ENCODE assay signal across 8 mouse cellular contexts in the genomic region with DNA sequence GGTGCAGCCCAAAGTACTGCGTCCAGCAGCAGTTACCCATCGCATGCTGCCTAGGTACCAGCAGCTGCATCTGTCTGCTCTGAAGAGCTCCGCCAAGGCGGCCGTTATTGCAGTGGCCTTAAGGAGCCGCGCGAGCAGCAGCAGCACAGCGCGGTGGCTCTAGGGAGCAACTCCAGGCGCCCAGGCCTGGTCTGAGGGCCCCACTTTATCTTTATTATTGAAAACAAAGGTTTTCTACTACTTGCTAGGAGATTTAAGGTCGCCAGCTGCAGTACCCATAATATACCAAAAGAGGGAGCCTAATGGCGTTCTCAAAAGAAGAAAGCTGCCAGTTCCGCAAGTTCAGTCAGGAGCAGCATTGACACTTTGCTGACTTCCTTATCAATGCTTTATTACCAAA. TPM values are rescaled to one million over a fixed set of nuclear protein-coding genes. Genes with fewer than 3 reads are reported as not detected.
DNase-seq lines count a peak whose midpoint lies in the region; ATAC-seq and TF ChIP-seq lines count a peak whose summit lies in the region.

No protein-coding gene starts in this region.

- no peak for TF ChIP-seq EP300 in stomach, postnatal 0 days (optimal IDR thresholded peaks at IDR 0.05)

- ATAC-seq in kidney, postnatal 0 days (replicated peaks; ENCODE audit: low FRiP score, low read depth) = no peak
- ATAC-seq in megakaryocyte-erythroid progenitor cell, adult 5-6 weeks (replicated peaks; ENCODE audit: low FRiP score, low TSS enrichment, poor library complexity, severe bottlenecking) = peak; percentile 65; the same call in 1 of the 2 replicates
- peak; percentile 57; the same call in 1 of the 2 replicates for ATAC-seq in stomach, postnatal 0 days (ENCODE audit: low FRiP score, low TSS enrichment)

- TF ChIP-seq CTCF in kidney, postnatal 0 days (IDR thresholded peaks at IDR 0.05; ENCODE audit: low read depth) = peak; percentile 73
- peak; percentile 79 for TF ChIP-seq CTCF in stomach, postnatal 0 days (IDR thresholded peaks at IDR 0.05; ENCODE audit: low read depth)

- 52% methylated on average over 14 of the region's 14 CpGs for WGBS in kidney, postnatal 0 days
- WGBS in stomach, postnatal 0 days = 53% methylated on average over 14 of the region's 14 CpGs

- H3K4me3 ChIP-seq in kidney, postnatal 0 days (replicated peaks; ENCODE audit: low read depth, low read length) = no peak overlapping the region
- no peak overlapping the region for H3K4me3 ChIP-seq in stomach, postnatal 0 days (ENCODE audit: low read depth, low read length)

- H3K9me3 ChIP-seq in kidney, postnatal 0 days (replicated peaks; ENCODE audit: low read length) = no peaks in the 10 kb centered on the region
- H3K9me3 ChIP-seq in stomach, postnatal 0 days (ENCODE audit: control insufficient read depth, low read length) = no peaks in the 10 kb centered on the region

- no peaks in the 10 kb centered on the region for H3K27me3 ChIP-seq in kidney, postnatal 0 days (ENCODE audit: insufficient read depth, low read length)
- H3K27me3 ChIP-seq in stomach, postnatal 0 days (ENCODE audit: control insufficient read depth, insufficient read depth, low read length) = no peaks in the 10 kb centered on the region

- no peak overlapping the region for H3K27ac ChIP-seq in kidney, postnatal 0 days
- no peak overlapping the region for H3K27ac ChIP-seq in stomach, postnatal 0 days (replicated peaks)

- H3K9ac ChIP-seq in kidney, postnatal 0 days (ENCODE audit: low read depth, low read length) = no peak overlapping the region
- no peak overlapping the region for H3K9ac ChIP-seq in stomach, postnatal 0 days (ENCODE audit: low read length)

- H3K4me2 ChIP-seq in kidney, postnatal 0 days (ENCODE audit: low read length) = no peak overlapping the region
- H3K4me2 ChIP-seq in stomach, postnatal 0 days (replicated peaks; ENCODE audit: low read depth) = no peak overlapping the region

- no peaks in the 10 kb centered on the region; the same call in 1 of the 2 replicates for H3K4me1 ChIP-seq in kidney, postnatal 0 days (replicated peaks; ENCODE audit: insufficient read depth, low read length)
- H3K4me1 ChIP-seq in stomach, postnatal 0 days (replicated peaks; ENCODE audit: control insufficient read depth, insufficient read depth) = no peaks in the 10 kb centered on the region

- no peaks in the 10 kb centered on the region for H3K36me3 ChIP-seq in kidney, postnatal 0 days (ENCODE audit: insufficient read depth, low read length)
- H3K36me3 ChIP-seq in stomach, postnatal 0 days (ENCODE audit: control insufficient read depth, insufficient read depth, low read length) = no peaks in the 10 kb centered on the region

- DNase-seq in adrenal gland, adult (ENCODE audit: inconsistent age in 2 of 2, low spot score in 1 of 2) = peak; percentile 41 to 87
- DNase-seq in adrenal gland, adult 8-10 months = no peak
- peak; percentile 70 for DNase-seq in 416B (ENCODE audit: low read depth)
- DNase-seq in c-Kit-positive CD71-positive TER-119-positive erythroid progenitor cells, embryonic 14.5 days (ENCODE audit: low spot score) = peak; percentile 47
- peak; percentile 69 for DNase-seq in forelimb bud, embryonic 11.5 days (ENCODE audit: low read depth, low spot score)
- peak; percentile 80 for DNase-seq in kidney, postnatal 0 days (ENCODE audit: low spot score)
- DNase-seq in stomach, postnatal 0 days (ENCODE audit: low spot score) = peak; percentile 59

RNA-seq across cellular contexts. Expression of gene 2700081O15Rik, which starts 24.1 kb away (rescaled TPM):
- 10 to 100 TPM; 20.2 to 29.5 (median 27.3) TPM for total RNA-seq in adrenal gland, adult 8-10 months (2022)
- 4.8 and 5.2 TPM in 2 replicates for polyA plus RNA-seq in kidney, postnatal 0 days (2015; fragmentation: Nextera tagmentation; extraction: Ambion mirVana)
- total RNA-seq in megakaryocyte-erythroid progenitor cell, adult 5-6 weeks (2014; fragmentation: Nextera tagmentation) = 4.6 and 9.4 TPM in 2 replicates
- 3.0 and 7.0 TPM in 2 replicates for total RNA-seq in megakaryocyte-erythroid progenitor cell, adult 5-6 weeks (2017)
- polyA plus RNA-seq in stomach, postnatal 0 days (2015; fragmentation: Nextera tagmentation; extraction: Ambion mirVana) = 2.6 and 3.3 TPM in 2 replicates

RNA-seq across cellular contexts. Expression of gene Rtn3, which starts 41.6 kb away (rescaled TPM):
- 100 to 1,000 TPM; 117 to 159 (median 137) TPM for total RNA-seq in adrenal gland, adult 8-10 months (2022)
- 195 and 196 TPM in 2 replicates for polyA plus RNA-seq in kidney, postnatal 0 days (2015; fragmentation: Nextera tagmentation; extraction: Ambion mirVana)
- total RNA-seq in megakaryocyte-erythroid progenitor cell, adult 5-6 weeks (2014; fragmentation: Nextera tagmentation) = 79.7 and 98.2 TPM in 2 replicates
- total RNA-seq in megakaryocyte-erythroid progenitor cell, adult 5-6 weeks (2017) = 54.8 and 58.5 TPM in 2 replicates
- 116 and 120 TPM in 2 replicates for polyA plus RNA-seq in stomach, postnatal 0 days (2015; fragmentation: Nextera tagmentation; extraction: Ambion mirVana)

RNA-seq across cellular contexts. Expression of gene Atl3, which starts 52.3 kb away (rescaled TPM):
- 100 to 1,000 TPM; 126 to 140 (median 136) TPM for total RNA-seq in adrenal gland, adult 8-10 months (2022)
- polyA plus RNA-seq in kidney, postnatal 0 days (2015; fragmentation: Nextera tagmentation; extraction: Ambion mirVana) = 11.1 and 14.8 TPM in 2 replicates
- 59.2 and 60.3 TPM in 2 replicates for total RNA-seq in megakaryocyte-erythroid progenitor cell, adult 5-6 weeks (2014; fragmentation: Nextera tagmentation)
- total RNA-seq in megakaryocyte-erythroid progenitor cell, adult 5-6 weeks (2017) = 73.8 and 99.0 TPM in 2 replicates
- 14.4 and 17.7 TPM in 2 replicates for polyA plus RNA-seq in stomach, postnatal 0 days (2015; fragmentation: Nextera tagmentation; extraction: Ambion mirVana)

RNA-seq across cellular contexts. Expression of gene Spindoc, which starts 58.7 kb away (rescaled TPM):
- 10 to 100 TPM; 20.3 to 27.0 (median 25.5) TPM for total RNA-seq in adrenal gland, adult 8-10 months (2022)
- 19.2 and 21.9 TPM in 2 replicates for polyA plus RNA-seq in kidney, postnatal 0 days (2015; fragmentation: Nextera tagmentation; extraction: Ambion mirVana)
- 15.7 and 23.7 TPM in 2 replicates for total RNA-seq in megakaryocyte-erythroid progenitor cell, adult 5-6 weeks (2014; fragmentation: Nextera tagmentation)
- 6.2 and 15.9 TPM in 2 replicates for total RNA-seq in megakaryocyte-erythroid progenitor cell, adult 5-6 weeks (2017)
- polyA plus RNA-seq in stomach, postnatal 0 days (2015; fragmentation: Nextera tagmentation; extraction: Ambion mirVana) = 13.5 and 14.2 TPM in 2 replicates
